In the genomic region with DNA sequence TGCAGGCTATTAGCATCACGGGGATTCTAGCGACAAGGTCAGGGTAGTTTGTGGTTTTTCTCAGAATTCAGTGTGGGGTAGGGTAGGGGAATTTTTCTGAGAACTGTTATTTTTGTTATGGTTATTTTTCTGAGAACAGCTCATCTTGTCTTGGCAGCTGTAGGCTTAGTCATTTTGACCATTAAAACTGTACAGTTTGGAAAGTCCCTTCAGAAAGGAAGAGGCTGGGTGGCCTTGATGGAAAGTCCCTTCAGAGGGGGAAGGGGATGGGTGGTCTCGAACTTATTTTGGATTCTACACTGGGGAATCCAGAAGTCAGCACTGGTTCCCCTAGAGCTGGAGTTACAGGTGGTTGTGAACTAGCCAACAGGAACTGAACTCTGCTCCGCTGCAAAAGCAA, we compare ENCODE assay signal across 23 mouse cellular contexts. TPM values are rescaled to one million over a fixed set of nuclear protein-coding genes. Genes with fewer than 3 reads are reported as not detected.
"Had no signal": no experiment of that assay in that cellular context is flagged by ENCODE, and none has a peak within 500 bp of the region (broad histone marks: within the 10 kb centered on the region; RNA-seq: fewer than 3 reads in every experiment).

No protein-coding gene starts in this region.

- ATAC-seq: midbrain, embryonic 13.5 days; midbrain, embryonic 15.5 days had no signal

- H3K27me3 ChIP-seq: midbrain, embryonic 13.5 days; midbrain, embryonic 15.5 days; neural tube, embryonic 12.5 days; stomach, embryonic 15.5 days had no signal

- H3K4me1 ChIP-seq: midbrain, embryonic 13.5 days; midbrain, embryonic 15.5 days; neural tube, embryonic 12.5 days had no signal

- H3K27ac ChIP-seq: macrophage; midbrain, embryonic 13.5 days; midbrain, embryonic 15.5 days; neural tube, embryonic 12.5 days; stomach, embryonic 15.5 days; stomach, postnatal 0 days had no signal

- H3K4me3 ChIP-seq: megakaryocyte, embryonic 14.5 days; midbrain, embryonic 13.5 days; midbrain, embryonic 15.5 days; neural tube, embryonic 12.5 days; stomach, embryonic 15.5 days had no signal

- DNase-seq: lung, adult 18-20 months; lung, embryonic 14.5 days; lung, postnatal 14 days; lung, postnatal 36 days; right cerebral cortex, postnatal 14 days; thymus, adult 2 months; thymus, postnatal 25 days; thymus, postnatal 4 days had no signal

- H3K36me3 ChIP-seq: midbrain, embryonic 13.5 days; midbrain, embryonic 15.5 days; neural tube, embryonic 12.5 days; stomach, embryonic 15.5 days had no signal

- H3K9ac ChIP-seq: lung, embryonic 14.5 days; midbrain, embryonic 13.5 days; midbrain, embryonic 15.5 days; neural tube, embryonic 12.5 days; stomach, embryonic 15.5 days had no signal

- H3K9me3 ChIP-seq: midbrain, embryonic 13.5 days; midbrain, embryonic 15.5 days; stomach, embryonic 15.5 days had no signal

- H3K4me2 ChIP-seq: lung, embryonic 14.5 days; midbrain, embryonic 11.5 days; midbrain, embryonic 13.5 days; midbrain, embryonic 15.5 days; neural tube, embryonic 12.5 days; stomach, embryonic 15.5 days had no signal

RNA-seq across cellular contexts. Expression of gene Gstt4, which starts 2.2 kb away (rescaled TPM):
- total RNA-seq: megakaryocyte progenitor cell, adult 5-6 weeks; midbrain, postnatal 0 days; monocyte, adult 5-6 weeks; neutrophil, adult 5-6 weeks had no signal
- polyA plus RNA-seq: lung, embryonic 14.5 days; lung, embryonic 16.5 days; macrophage; midbrain, embryonic 11.5 days; midbrain, embryonic 13.5 days; midbrain, embryonic 15.5 days; midbrain, postnatal 0 days; neural tube, embryonic 12.5 days; neural tube, embryonic 14.5 days; spleen, adult 2 months; stomach, embryonic 15.5 days; stomach, postnatal 0 days had no signal

RNA-seq across cellular contexts. Expression of gene Gstt1, which starts 26.1 kb away (rescaled TPM):
- total RNA-seq: monocyte, adult 5-6 weeks; neutrophil, adult 5-6 weeks had no signal

RNA-seq across cellular contexts. Expression of gene Gstt3, which starts 43.3 kb away (rescaled TPM):
- total RNA-seq: neutrophil, adult 5-6 weeks had no signal
- polyA plus RNA-seq: neural tube, embryonic 14.5 days had no signal
